Mouse (Mus musculus) stomach, embryonic 15.5 days (tissue): ENCODE results near the gene Sptbn1. TPM values are rescaled to one million over a fixed set of nuclear protein-coding genes. Genes with fewer than 3 reads are reported as not detected.

ENCODE experiments used
- ATAC-seq: fragments of 200-750 bp; cut with Nextera tagmentation; 2 replicates; pipeline ENCODE4 v1.8.0; 2017; ENCODE audit warnings: low read depth, moderate number of reproducible peaks, moderate TSS enrichment; ENCODE audit not compliant: insufficient read depth, low FRiP score
- H3K27ac ChIP-seq: fragments of 300-500 bp; sonication (generic); 2 replicates; pipeline ENCODE4 v1.5.1; 2015; ENCODE audit warnings: mild to moderate bottlenecking, inconsistent platforms
- H3K27me3 ChIP-seq: fragments of 300-500 bp; sonication (generic); replicated peaks from 2 replicates; pipeline ENCODE4 v1.6.1; 2015; ENCODE audit warnings: inconsistent platforms
- H3K36me3 ChIP-seq: fragments of 300-500 bp; sonication (generic); 2 replicates; pipeline ENCODE4 v1.6.1; 2015; ENCODE audit warnings: inconsistent platforms
- H3K4me1 ChIP-seq: fragments of 300-500 bp; sonication (generic); 2 replicates; pipeline ENCODE4 v1.6.1; 2015; ENCODE audit warnings: inconsistent platforms
- H3K4me2 ChIP-seq: fragments of 300-500 bp; sonication (generic); 2 replicates; pipeline ENCODE4 v1.6.1; 2015; ENCODE audit warnings: mild to moderate bottlenecking, inconsistent platforms
- H3K4me3 ChIP-seq: fragments of 300-500 bp; sonication (generic); replicated peaks from 2 replicates; pipeline ENCODE4 v1.5.1; 2015; ENCODE audit warnings: inconsistent platforms
- H3K9ac ChIP-seq: fragments of 300-500 bp; sonication (generic); 2 replicates; pipeline ENCODE4 v1.6.1; 2015; ENCODE audit warnings: inconsistent platforms
- H3K9me3 ChIP-seq: fragments of 300-500 bp; sonication (generic); 2 replicates; pipeline ENCODE4 v1.6.1; 2016; ENCODE audit warnings: inconsistent platforms
- WGBS: fragments of 180-500 bp; shearing (Covaris S2); methylation state at CpG from one replicate; pipeline ENCODE4 v1.1.7; 2015; 5-methylcytosine and 5-hydroxymethylcytosine counted together
- polyA plus RNA-seq: library from polyadenylated mRNA; unstranded; fragments of >200 nt; fragmentation: Nextera tagmentation; extraction: Ambion mirVana; gene quantifications from 2 replicates; pipeline ENCODE4 v1.2.1, GENCODE M21; 2015

The Sptbn1 gene
- polyA plus RNA-seq, 1 experiment from 2014 or later: 119 TPM

- no peak for ATAC-seq
These were observed 128.7 kb downstream of the Sptbn1 start for GRCm38 (mm10) chr11:30139165-30139826.

GRCm38 (mm10) chr11:30137081-30137480, 130.9 kb downstream of the Sptbn1 start:
- H3K27ac ChIP-seq: no peak overlapping the region
- H3K4me3 ChIP-seq: no peak overlapping the region
- no peaks in the 10 kb centered on the region for H3K27me3 ChIP-seq
- no peaks in the 10 kb centered on the region for H3K9me3 ChIP-seq
- WGBS: 84% methylated on average over 12 of the region's 12 CpGs
- peaks cover 71% of the 10 kb centered on the region for H3K36me3 ChIP-seq
- H3K9ac ChIP-seq: no peak overlapping the region
- no peak overlapping the region for H3K4me2 ChIP-seq
- H3K4me1 ChIP-seq: no peaks in the 10 kb centered on the region
- no peak for ATAC-seq

More at GRCm38 (mm10) chr11:30139165-30139826, 128.7 kb downstream of the Sptbn1 start:
- Histone ChIP-seq H3K9me3 (no peaks in the 10 kb centered on the region), H3K4me1 (no peaks in the 10 kb centered on the region), H3K9ac (no peak overlapping the region), H3K4me2 (no peak overlapping the region), H3K27ac (no peak overlapping the region), H3K4me3 (no peak overlapping the region), H3K36me3 (peaks cover 80% of the 10 kb centered on the region), H3K27me3 (no peaks in the 10 kb centered on the region)
- WGBS: 74% methylated on average over 17 of the region's 17 CpGs

GRCm38 (mm10) chr11:30134058-30134457, 133.9 kb downstream of the Sptbn1 start:
- H3K4me1 ChIP-seq: no peaks in the 10 kb centered on the region
- no peak for ATAC-seq
- H3K4me2 ChIP-seq: no peak overlapping the region
- no peak overlapping the region for H3K4me3 ChIP-seq
- H3K9ac ChIP-seq: no peak overlapping the region
- H3K27ac ChIP-seq: no peak overlapping the region
- WGBS: 51% methylated on average over 1 of the region's 1 CpGs
- H3K36me3 ChIP-seq: peaks cover 59% of the 10 kb centered on the region
- H3K27me3 ChIP-seq: no peaks in the 10 kb centered on the region
- H3K9me3 ChIP-seq: no peaks in the 10 kb centered on the region

GRCm38 (mm10) chr11:30132581-30132980, 135.4 kb downstream of the Sptbn1 start:
- peaks cover 52% of the 10 kb centered on the region for H3K36me3 ChIP-seq
- no peaks in the 10 kb centered on the region for H3K4me1 ChIP-seq
- H3K27ac ChIP-seq: no peak overlapping the region
- H3K4me3 ChIP-seq: no peak overlapping the region
- ATAC-seq: no peak
- H3K9ac ChIP-seq: no peak overlapping the region
- H3K27me3 ChIP-seq: no peaks in the 10 kb centered on the region
- 91% methylated on average over 6 of the region's 6 CpGs for WGBS
- H3K9me3 ChIP-seq: no peaks in the 10 kb centered on the region
- H3K4me2 ChIP-seq: no peak overlapping the region

GRCm38 (mm10) chr11:30131640-30132039, 136.3 kb downstream of the Sptbn1 start:
- Histone ChIP-seq H3K9me3 (no peaks in the 10 kb centered on the region), H3K4me1 (no peaks in the 10 kb centered on the region), H3K9ac (no peak overlapping the region), H3K27me3 (no peaks in the 10 kb centered on the region), H3K36me3 (peaks cover 43% of the 10 kb centered on the region), H3K4me2 (no peak overlapping the region), H3K4me3 (no peak overlapping the region), H3K27ac (no peak overlapping the region)
- ATAC-seq: no peak
- 72% methylated on average over 4 of the region's 4 CpGs for WGBS

- Histone ChIP-seq H3K4me3 (no peak overlapping the region), H3K27me3 (no peaks in the 10 kb centered on the region), H3K4me1 (no peaks in the 10 kb centered on the region), H3K36me3 (peaks cover 40% of the 10 kb centered on the region), H3K9me3 (no peaks in the 10 kb centered on the region), H3K27ac (no peak overlapping the region), H3K9ac (no peak overlapping the region), H3K4me2 (no peak overlapping the region)
- no peak for ATAC-seq
- 84% methylated on average over 7 of the region's 7 CpGs for WGBS
These were observed 138.6 kb downstream of the Sptbn1 start for GRCm38 (mm10) chr11:30129339-30129738.

- Histone ChIP-seq H3K4me1 (no peaks in the 10 kb centered on the region), H3K4me2 (no peak overlapping the region), H3K27ac (no peak overlapping the region), H3K4me3 (no peak overlapping the region), H3K9ac (no peak overlapping the region), H3K27me3 (no peaks in the 10 kb centered on the region), H3K9me3 (no peaks in the 10 kb centered on the region), H3K36me3 (peaks cover 37% of the 10 kb centered on the region)
- ATAC-seq: no peak
- 95% methylated on average over 1 of the region's 1 CpGs for WGBS
These were observed 141.1 kb downstream of the Sptbn1 start for GRCm38 (mm10) chr11:30126840-30127239.

GRCm38 (mm10) chr11:30118038-30118437, 149.9 kb downstream of the Sptbn1 start:
- H3K4me3 ChIP-seq: no peak overlapping the region
- H3K4me1 ChIP-seq: no peaks in the 10 kb centered on the region
- no peak overlapping the region for H3K9ac ChIP-seq
- 77% methylated on average over 4 of the region's 4 CpGs for WGBS
- no peaks in the 10 kb centered on the region for H3K27me3 ChIP-seq
- ATAC-seq: no peak
- H3K9me3 ChIP-seq: no peaks in the 10 kb centered on the region
- H3K36me3 ChIP-seq: peaks cover 66% of the 10 kb centered on the region
- H3K27ac ChIP-seq: no peak overlapping the region
- H3K4me2 ChIP-seq: no peak overlapping the region

- Histone ChIP-seq H3K4me1 (no peaks in the 10 kb centered on the region), H3K4me2 (no peak overlapping the region), H3K9me3 (no peaks in the 10 kb centered on the region), H3K9ac (no peak overlapping the region), H3K27ac (no peak overlapping the region), H3K27me3 (no peaks in the 10 kb centered on the region), H3K4me3 (no peak overlapping the region), H3K36me3 (peaks cover 58% of the 10 kb centered on the region)
- no peak for ATAC-seq
- WGBS: 89% methylated on average over 2 of the region's 2 CpGs
These were observed 154.3 kb downstream of the Sptbn1 start for GRCm38 (mm10) chr11:30113631-30114030.

- peaks cover 49% of the 10 kb centered on the region for H3K36me3 ChIP-seq
- no peak overlapping the region for H3K4me2 ChIP-seq
- H3K4me1 ChIP-seq: no peaks in the 10 kb centered on the region
- no peaks in the 10 kb centered on the region for H3K27me3 ChIP-seq
- no peak overlapping the region for H3K4me3 ChIP-seq
- whole genome bisulfite sequencing: 92% methylated on average over 7 of the region's 7 CpGs
- ATAC-seq: no peak
- H3K9me3 ChIP-seq: no peaks in the 10 kb centered on the region
- no peak overlapping the region for H3K9ac ChIP-seq
- no peak overlapping the region for H3K27ac ChIP-seq
These were observed 157.3 kb downstream of the Sptbn1 start for GRCm38 (mm10) chr11:30110634-30111033.

- no peaks in the 10 kb centered on the region for H3K9me3 ChIP-seq
- 90% methylated on average over 10 of the region's 10 CpGs for WGBS
- no peaks in the 10 kb centered on the region for H3K27me3 ChIP-seq
- no peak overlapping the region for H3K9ac ChIP-seq
- no peak overlapping the region for H3K4me2 ChIP-seq
- no peak overlapping the region for H3K27ac ChIP-seq
- H3K4me1 ChIP-seq: no peaks in the 10 kb centered on the region
- no peak for ATAC-seq
- no peak overlapping the region for H3K4me3 ChIP-seq
- H3K36me3 ChIP-seq: peaks cover 48% of the 10 kb centered on the region
These were observed 163.8 kb downstream of the Sptbn1 start for GRCm38 (mm10) chr11:30104177-30104576.

GRCm38 (mm10) chr11:30102594-30102993, 165.4 kb downstream of the Sptbn1 start:
- peaks cover 45% of the 10 kb centered on the region for H3K36me3 ChIP-seq
- no peak overlapping the region for H3K9ac ChIP-seq
- H3K27ac ChIP-seq: no peak overlapping the region
- H3K4me2 ChIP-seq: no peak overlapping the region
- H3K27me3 ChIP-seq: no peaks in the 10 kb centered on the region
- H3K9me3 ChIP-seq: no peaks in the 10 kb centered on the region
- ATAC-seq: no peak
- no peaks in the 10 kb centered on the region for H3K4me1 ChIP-seq
- 77% methylated on average over 2 of the region's 2 CpGs for WGBS
- H3K4me3 ChIP-seq: no peak overlapping the region

- WGBS: 91% methylated on average over 1 of the region's 1 CpGs
- Histone ChIP-seq H3K4me2 (no peak overlapping the region), H3K4me1 (no peaks in the 10 kb centered on the region), H3K4me3 (no peak overlapping the region), H3K9me3 (no peaks in the 10 kb centered on the region), H3K27me3 (no peaks in the 10 kb centered on the region), H3K9ac (no peak overlapping the region), H3K27ac (no peak overlapping the region), H3K36me3 (peaks cover 51% of the 10 kb centered on the region)
- no peak for ATAC-seq
These were observed 166.2 kb downstream of the Sptbn1 start for GRCm38 (mm10) chr11:30101796-30102195.
